Mouse (Mus musculus): ENCODE measurements at regions not wholly inside any gene's neighbourhood (a gene's known extent, or its start where the extent isn't known, plus 50 kb on each side); places are given as distances from the start of the nearest gene placed in this dataset.

DNA sequence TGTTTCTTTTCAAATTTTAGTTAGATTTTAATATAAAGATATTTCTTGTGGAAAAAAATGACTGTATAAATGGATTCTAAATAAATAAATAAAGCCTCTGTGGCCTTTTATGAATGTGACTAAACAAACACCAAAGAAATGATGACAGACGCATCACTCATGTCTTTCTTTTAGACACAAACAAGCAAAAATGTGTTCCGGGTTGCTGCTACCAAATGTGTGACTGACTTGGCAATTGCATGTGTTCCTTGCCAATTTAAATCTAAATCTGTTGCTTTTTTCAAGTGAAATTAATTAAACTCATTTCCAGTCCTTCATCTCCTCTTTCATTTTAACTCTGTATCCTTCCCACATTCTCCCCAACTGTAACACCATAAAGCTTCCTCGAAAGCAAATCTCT, 225.7 kb upstream of the Isl1 start:
- TF ChIP-seq CTCF (conservative IDR thresholded peaks at IDR 0.05 in 1 of 2, IDR thresholded peaks at IDR 0.05 in 1 of 2; ENCODE audit: low read depth in 2 of 2, low read length in 2 of 2): no peak
- TF ChIP-seq E2F4 (IDR thresholded peaks at IDR 0.05; ENCODE audit: insufficient replicate concordance, low read depth, low read length): no peak
- no peak for TF ChIP-seq ZMIZ1 (IDR thresholded peaks at IDR 0.05; ENCODE audit: low read depth, low read length)
- no peak for TF ChIP-seq POLR2AphosphoS2 (IDR thresholded peaks at IDR 0.05; ENCODE audit: low read depth, low read length)
- no peak for TF ChIP-seq POLR2A (IDR thresholded peaks at IDR 0.05; ENCODE audit: low read depth, low read length)
- no peak for TF ChIP-seq ZKSCAN1 (IDR thresholded peaks at IDR 0.05; ENCODE audit: borderline replicate concordance, low read depth, low read length)
- no peak for TF ChIP-seq CHD2 (IDR thresholded peaks at IDR 0.05; ENCODE audit: low read length)
- TF ChIP-seq ZC3H11A (IDR thresholded peaks at IDR 0.05; ENCODE audit: low read depth, low read length): no peak
- TF ChIP-seq USF1 (IDR thresholded peaks at IDR 0.05; ENCODE audit: low read depth, low read length): no peak
- TF ChIP-seq ETS1 (conservative IDR thresholded peaks at IDR 0.05; ENCODE audit: low read depth, low read length): no peak
- no peak for TF ChIP-seq EP300 (IDR thresholded peaks at IDR 0.05; ENCODE audit: low read length)

Measured in CH12.LX (cell line).